Mouse (Mus musculus): ENCODE results near the gene Tomm40.

GRCm38 (mm10) chr7:19705271-19705670 lies 10.0 kb downstream of the Tomm40 start:
- TF ChIP-seq CTCF (IDR thresholded peaks at IDR 0.05; ENCODE audit: low read depth, low read length), result no peak
- no peak for TF ChIP-seq POLR2A (IDR thresholded peaks at IDR 0.05; ENCODE audit: extremely low read depth, insufficient read depth, low read length)

All from liver, adult 2 months (tissue).